Mouse (Mus musculus): ENCODE measurements around the gene Plod3.

DNA sequence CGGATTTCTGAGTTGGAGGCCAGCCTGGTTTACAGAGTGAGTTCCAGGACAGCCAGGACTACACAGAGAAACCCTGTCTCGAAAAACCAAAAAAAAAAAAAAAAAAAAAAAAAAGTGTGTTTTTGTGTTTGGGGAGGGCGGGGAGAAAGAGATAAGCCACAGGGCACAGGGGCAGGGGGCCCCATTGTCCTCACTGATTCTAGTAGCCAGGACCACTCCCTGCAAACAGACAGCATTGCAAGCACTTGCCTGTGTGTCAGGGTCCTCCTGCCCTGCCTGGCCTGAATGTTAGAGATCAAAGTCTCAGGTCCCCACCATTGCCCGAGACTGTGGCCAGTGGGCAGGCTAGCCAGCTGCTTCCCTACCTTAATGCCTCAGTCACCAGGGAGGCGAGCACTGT, 12.6 kb downstream of the Plod3 start:
- no peak for TF ChIP-seq CTCF (IDR thresholded peaks at IDR 0.05; ENCODE audit: low read depth)
- no peak for TF ChIP-seq EP300 (IDR thresholded peaks at IDR 0.05; ENCODE audit: low read depth)
